Mouse (Mus musculus): Measurements from ENCODE around the gene Tmpo. TPM values are rescaled to one million over a fixed set of nuclear protein-coding genes. Genes with fewer than 3 reads are reported as not detected.

Gene Tmpo
- polyA plus RNA-seq, 1 experiment from 2014 or later, result 438 TPM

GRCm38 (mm10) chr10:91182291-91182990, 1.3 kb upstream of the Tmpo start:
- 1% methylated on average over 16 of the region's 16 CpGs for WGBS
- H3K9me3 ChIP-seq, result no peaks in the 10 kb centered on the region
- ATAC-seq (ENCODE audit: low FRiP score), result peak; percentile 20; the same call in 1 of the 2 replicates
- H3K27ac ChIP-seq, result peak overlapping the region; percentile 99
- no peaks in the 10 kb centered on the region for H3K27me3 ChIP-seq
- peak overlapping the region; percentile 54 for H3K4me2 ChIP-seq
- peaks cover 27% of the 10 kb centered on the region for H3K4me1 ChIP-seq
- H3K36me3 ChIP-seq (replicated peaks), result no peaks in the 10 kb centered on the region
- H3K4me3 ChIP-seq (replicated peaks), result peak overlapping the region; percentile 54
- H3K9ac ChIP-seq, result peak overlapping the region; percentile 66

DNA sequence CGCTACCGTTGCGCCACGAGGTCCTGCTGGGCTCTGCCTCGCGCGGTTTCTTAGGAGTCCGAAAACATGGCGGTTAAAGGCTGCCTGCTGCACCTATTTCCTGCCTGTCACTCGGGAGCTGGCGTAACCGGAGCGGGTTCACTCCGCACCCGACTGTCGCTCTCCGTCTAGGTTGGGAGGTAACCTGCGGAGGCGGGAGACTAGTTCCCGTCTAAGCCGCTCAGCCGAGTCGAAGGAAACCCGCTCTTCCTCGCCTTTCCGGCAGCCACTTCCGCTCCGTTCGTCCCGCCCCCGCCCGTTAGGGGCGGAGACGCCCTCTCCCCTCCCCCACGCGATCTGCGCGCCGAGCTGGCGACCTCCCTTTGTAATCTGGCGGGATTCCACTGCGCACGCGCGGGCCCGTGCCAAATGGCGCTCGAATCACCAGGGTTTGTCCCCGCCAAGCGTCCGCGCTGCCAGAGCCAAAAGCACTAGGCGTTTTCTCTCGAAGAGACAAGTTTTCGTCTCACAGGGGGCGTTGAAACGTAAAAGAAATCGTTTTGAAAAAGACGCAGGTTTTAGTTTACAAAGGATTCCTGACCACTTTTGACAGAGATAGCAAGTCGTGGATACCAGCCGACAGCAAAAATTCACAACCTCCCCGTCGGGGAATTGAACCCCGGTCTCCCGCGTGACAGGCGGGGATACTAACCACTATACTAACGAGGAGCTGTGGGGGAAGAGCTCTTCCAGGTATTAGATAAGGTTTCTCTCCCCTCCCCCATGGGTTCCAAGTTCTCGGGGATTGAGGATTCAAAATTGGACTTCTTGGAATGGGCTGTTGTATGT, 560 bp upstream of the Tmpo start:
- peak overlapping the region; percentile 54 for H3K4me3 ChIP-seq (replicated peaks)
- H3K27me3 ChIP-seq, result no peaks in the 10 kb centered on the region
- H3K36me3 ChIP-seq (replicated peaks), result no peaks in the 10 kb centered on the region
- peak overlapping the region; percentile 99 for H3K27ac ChIP-seq
- H3K4me2 ChIP-seq, result peak overlapping the region; percentile 54
- under 1% methylated on average over 69 of the region's 69 CpGs for WGBS
- peaks cover 23% of the 10 kb centered on the region for H3K4me1 ChIP-seq
- no peaks in the 10 kb centered on the region for H3K9me3 ChIP-seq
- peak overlapping the region; percentile 66 for H3K9ac ChIP-seq
- ATAC-seq (ENCODE audit: low FRiP score), result peak; percentile 91

DNA sequence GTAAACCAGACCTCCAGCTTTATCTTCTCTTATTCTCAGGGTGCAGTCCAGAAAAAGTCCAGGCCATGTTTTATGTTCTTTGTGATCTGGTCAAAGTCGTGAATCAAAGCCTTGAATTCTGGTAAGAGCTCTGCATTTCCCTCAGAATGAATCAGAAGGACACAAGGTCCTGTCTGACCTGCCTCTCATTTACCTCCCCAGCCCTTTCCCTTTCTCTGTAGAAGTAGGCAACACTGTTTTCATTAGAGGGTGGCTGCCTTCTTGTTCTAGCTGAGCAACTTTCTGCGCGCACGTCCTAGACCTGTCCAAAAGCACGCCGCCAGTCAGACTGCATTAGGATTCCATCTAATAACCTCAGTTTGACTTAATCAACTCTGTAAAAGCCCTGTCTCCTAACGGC, 814 bp downstream of the Tmpo start:
- no peak for ATAC-seq (ENCODE audit: low FRiP score)
- Histone ChIP-seq H3K4me1 (peaks cover 23% of the 10 kb centered on the region), H3K9ac (peak overlapping the region; percentile 43), H3K36me3 (replicated peaks) (no peaks in the 10 kb centered on the region), H3K4me2 (peak overlapping the region; percentile 54), H3K9me3 (no peaks in the 10 kb centered on the region), H3K4me3 (replicated peaks) (peak overlapping the region; percentile 54), H3K27ac (peak overlapping the region; percentile 99), H3K27me3 (no peaks in the 10 kb centered on the region)
- 22% methylated on average over 7 of the region's 7 CpGs for WGBS

DNA sequence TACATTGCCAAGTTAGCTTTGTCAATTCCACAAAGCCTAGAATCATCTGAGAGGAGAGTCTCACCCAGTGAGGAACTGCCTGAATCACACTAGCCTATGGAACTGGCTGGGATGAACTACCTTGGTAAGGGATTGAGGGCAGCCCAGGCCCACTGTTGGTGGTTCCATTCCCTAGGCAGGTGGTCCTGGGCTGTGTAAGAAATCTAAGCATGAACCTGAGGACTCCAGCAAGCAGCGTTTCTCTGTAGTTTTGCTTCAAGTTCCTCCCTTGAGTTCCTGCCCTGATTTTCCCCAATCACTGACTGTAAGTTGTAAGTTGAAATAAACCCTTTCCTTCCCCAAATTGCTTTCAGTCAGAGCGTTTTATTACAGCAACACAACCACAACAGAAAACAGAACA, 1.3 kb downstream of the Tmpo start:
- no peak for ATAC-seq (ENCODE audit: low FRiP score)
- no peaks in the 10 kb centered on the region for H3K27me3 ChIP-seq
- H3K9ac ChIP-seq, result no peak overlapping the region
- H3K4me1 ChIP-seq, result peaks cover 23% of the 10 kb centered on the region
- peak overlapping the region; percentile 99; the same call in 1 of the 2 replicates for H3K27ac ChIP-seq
- H3K4me3 ChIP-seq (replicated peaks), result no peak overlapping the region
- H3K4me2 ChIP-seq, result no peak overlapping the region
- H3K9me3 ChIP-seq, result no peaks in the 10 kb centered on the region
- no peaks in the 10 kb centered on the region for H3K36me3 ChIP-seq (replicated peaks)
- WGBS, result 90% methylated on average over 2 of the region's 2 CpGs

GRCm38 (mm10) chr10:91177201-91177600, 3.9 kb downstream of the Tmpo start:
- Histone ChIP-seq H3K4me3 (replicated peaks) (no peak overlapping the region), H3K36me3 (replicated peaks) (no peaks in the 10 kb centered on the region), H3K27ac (no peak overlapping the region), H3K9ac (no peak overlapping the region), H3K4me2 (no peak overlapping the region), H3K4me1 (peaks cover 13% of the 10 kb centered on the region; the same call in 1 of the 2 replicates), H3K9me3 (no peaks in the 10 kb centered on the region), H3K27me3 (no peaks in the 10 kb centered on the region)
- WGBS, result 66% methylated on average over 3 of the region's 4 CpGs
- ATAC-seq (ENCODE audit: low FRiP score), result no peak

GRCm38 (mm10) chr10:91172329-91173100, 8.6 kb downstream of the Tmpo start:
- 87% methylated on average over 14 of the region's 14 CpGs for WGBS
- H3K9ac ChIP-seq, result peak overlapping the region; percentile 100
- H3K36me3 ChIP-seq (replicated peaks), result no peaks in the 10 kb centered on the region

DNA sequence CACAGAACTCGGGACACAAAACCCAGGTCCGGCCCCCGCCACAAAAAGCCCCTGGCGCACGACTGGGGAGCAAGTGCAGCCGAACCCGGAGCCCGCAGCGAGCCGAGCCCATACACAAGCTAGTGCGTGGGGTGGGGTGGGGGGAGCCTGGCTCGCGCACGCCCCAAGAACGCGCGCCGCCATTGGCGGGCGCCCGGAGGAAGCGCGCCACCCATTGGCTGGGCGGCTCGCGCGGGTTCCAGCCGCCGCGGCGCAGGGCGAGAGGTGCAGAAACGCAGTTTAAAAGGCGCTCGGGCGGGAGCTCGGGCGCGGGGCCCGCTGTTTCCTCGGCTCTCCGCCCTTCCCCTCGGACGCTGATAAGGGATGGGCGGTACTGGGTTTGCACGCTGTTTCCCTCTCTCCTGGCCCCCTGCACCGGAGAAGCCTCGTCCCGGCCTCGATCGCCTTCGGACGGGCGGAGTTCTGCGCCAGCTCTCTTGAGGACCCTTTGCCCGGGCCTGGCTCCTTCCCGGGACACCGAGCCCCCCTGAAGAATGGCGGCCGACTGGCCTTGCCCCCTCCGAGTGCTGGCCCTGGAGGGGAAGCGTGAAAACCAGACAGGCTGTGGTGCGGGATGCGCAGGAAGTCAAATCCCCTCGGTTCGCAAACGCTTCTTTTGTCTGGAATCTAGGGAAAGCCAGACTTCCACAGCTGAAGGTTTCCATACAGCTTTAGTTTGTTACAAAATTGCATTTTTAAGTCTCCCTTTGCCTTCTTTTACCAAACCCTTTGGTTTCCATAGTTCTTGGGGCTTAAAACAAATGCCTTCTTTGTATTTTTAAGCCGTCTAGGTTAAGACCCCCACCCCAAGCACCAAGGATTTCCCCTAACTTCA, 9.4 kb downstream of the Tmpo start:
- peak overlapping the region; percentile 99 for H3K4me3 ChIP-seq (replicated peaks)
- peak overlapping the region; percentile 100 for H3K9ac ChIP-seq
- H3K27me3 ChIP-seq, result no peaks in the 10 kb centered on the region
- ATAC-seq (ENCODE audit: low FRiP score), result peak; percentile 97
- H3K4me1 ChIP-seq, result peaks cover 29% of the 10 kb centered on the region
- no peaks in the 10 kb centered on the region for H3K9me3 ChIP-seq
- no peaks in the 10 kb centered on the region for H3K36me3 ChIP-seq (replicated peaks)
- H3K27ac ChIP-seq, result peak overlapping the region; percentile 100
- H3K4me2 ChIP-seq, result peak overlapping the region; percentile 72
- WGBS, result under 1% methylated on average over 68 of the region's 68 CpGs

More at GRCm38 (mm10) chr10:91172329-91173100, 8.6 kb downstream of the Tmpo start:
- peak overlapping the region; percentile 100 for H3K27ac ChIP-seq
- no peaks in the 10 kb centered on the region for H3K9me3 ChIP-seq
- no peak for ATAC-seq (ENCODE audit: low FRiP score)
- H3K27me3 ChIP-seq, result no peaks in the 10 kb centered on the region
- H3K4me3 ChIP-seq (replicated peaks), result peak overlapping the region; percentile 99
- peaks cover 21% of the 10 kb centered on the region for H3K4me1 ChIP-seq
- H3K4me2 ChIP-seq, result peak overlapping the region; percentile 72

- peaks cover 30% of the 10 kb centered on the region for H3K4me1 ChIP-seq
- no peaks in the 10 kb centered on the region for H3K27me3 ChIP-seq
- ATAC-seq (ENCODE audit: low FRiP score), result peak; percentile 64
- H3K4me3 ChIP-seq (replicated peaks), result peak overlapping the region; percentile 99
- peak overlapping the region; percentile 100 for H3K9ac ChIP-seq
- H3K9me3 ChIP-seq, result no peaks in the 10 kb centered on the region
- peak overlapping the region; percentile 100 for H3K27ac ChIP-seq
- WGBS, result under 1% methylated on average over 58 of the region's 59 CpGs
- peak overlapping the region; percentile 72 for H3K4me2 ChIP-seq
- no peaks in the 10 kb centered on the region for H3K36me3 ChIP-seq (replicated peaks)
These were observed 10.1 kb downstream of the Tmpo start for GRCm38 (mm10) chr10:91171041-91171440.

DNA sequence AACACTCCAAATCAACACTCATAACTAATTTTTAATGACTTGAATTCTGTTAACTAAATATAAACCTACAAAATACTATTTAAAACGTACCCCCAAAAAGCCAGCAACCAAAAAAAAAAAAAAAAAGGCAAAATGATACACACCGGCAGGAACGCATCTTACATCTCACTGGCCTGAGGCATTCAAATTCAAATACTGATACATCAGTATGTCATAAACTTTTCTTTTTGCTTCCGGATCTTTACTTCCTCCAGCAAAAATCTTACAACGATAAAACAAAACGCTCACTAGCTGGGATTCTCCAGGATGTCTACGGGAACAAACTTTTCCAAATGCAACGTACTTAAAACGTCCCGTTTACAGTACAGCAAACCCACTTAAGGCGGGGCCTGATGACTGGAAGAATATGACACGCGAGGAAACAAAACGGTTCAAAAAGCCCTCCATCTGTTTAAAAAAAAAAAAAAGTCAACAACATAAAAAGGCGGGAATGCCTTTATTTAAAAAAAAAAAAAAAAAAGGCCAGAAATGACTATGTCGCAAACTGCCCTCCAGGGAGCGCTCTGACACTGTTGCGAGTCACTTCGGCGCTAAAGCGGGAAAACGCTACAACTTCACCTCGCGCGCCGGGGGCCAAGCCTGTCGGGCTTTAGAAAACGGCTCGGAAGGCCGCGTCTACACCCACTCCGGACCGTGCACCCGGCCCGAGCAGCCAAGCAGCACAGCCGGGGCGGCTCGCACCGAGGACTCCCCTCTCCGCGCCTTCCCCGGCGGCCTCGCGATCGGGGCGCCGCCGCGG, 10.8 kb downstream of the Tmpo start:
- Histone ChIP-seq H3K4me2 (peak overlapping the region; percentile 72), H3K36me3 (replicated peaks) (peaks cover 7% of the 10 kb centered on the region), H3K27me3 (no peaks in the 10 kb centered on the region), H3K9me3 (no peaks in the 10 kb centered on the region), H3K27ac (peak overlapping the region; percentile 100), H3K4me3 (replicated peaks) (peak overlapping the region; percentile 99), H3K9ac (peak overlapping the region; percentile 100), H3K4me1 (peaks cover 30% of the 10 kb centered on the region)
- under 1% methylated on average over 50 of the region's 50 CpGs for WGBS
- peak; percentile 62 for ATAC-seq (ENCODE audit: low FRiP score)

- H3K27ac ChIP-seq, result no peak overlapping the region
- 47% methylated on average over 17 of the region's 17 CpGs for WGBS
- peaks cover 13% of the 10 kb centered on the region for H3K36me3 ChIP-seq (replicated peaks)
- H3K9ac ChIP-seq, result peak overlapping the region; percentile 100
- peak overlapping the region; percentile 72 for H3K4me2 ChIP-seq
- no peaks in the 10 kb centered on the region for H3K9me3 ChIP-seq
- peaks cover 30% of the 10 kb centered on the region for H3K4me1 ChIP-seq
- no peaks in the 10 kb centered on the region for H3K27me3 ChIP-seq
- no peak for ATAC-seq (ENCODE audit: low FRiP score)
- peak overlapping the region; percentile 99 for H3K4me3 ChIP-seq (replicated peaks)
These were observed 11.6 kb downstream of the Tmpo start for GRCm38 (mm10) chr10:91169414-91170065.
